Mouse (Mus musculus) common myeloid progenitor, adult 5-6 weeks (primary cell): ENCODE measurements around the gene Ulk4. TPM values are rescaled to one million over a fixed set of nuclear protein-coding genes. Genes with fewer than 3 reads are reported as not detected.

Source experiments
- ATAC-seq: replicated peaks from 2 replicates; pipeline ENCODE4 v1.8.0; 2016; ENCODE audit warnings: low read depth, mild to moderate bottlenecking, moderate TSS enrichment, inconsistent platforms; ENCODE audit not compliant: poor library complexity, severe bottlenecking
- total RNA-seq: library from RNA; stranded (forward); fragments of 200-1000, 187-1606 nt; gene quantifications from 2 replicates; pipeline ENCODE4 v1.2.3, GENCODE M21; 2017

Gene Ulk4
- total RNA-seq, 1 experiment from 2014 or later, result 4.0 TPM

DNA sequence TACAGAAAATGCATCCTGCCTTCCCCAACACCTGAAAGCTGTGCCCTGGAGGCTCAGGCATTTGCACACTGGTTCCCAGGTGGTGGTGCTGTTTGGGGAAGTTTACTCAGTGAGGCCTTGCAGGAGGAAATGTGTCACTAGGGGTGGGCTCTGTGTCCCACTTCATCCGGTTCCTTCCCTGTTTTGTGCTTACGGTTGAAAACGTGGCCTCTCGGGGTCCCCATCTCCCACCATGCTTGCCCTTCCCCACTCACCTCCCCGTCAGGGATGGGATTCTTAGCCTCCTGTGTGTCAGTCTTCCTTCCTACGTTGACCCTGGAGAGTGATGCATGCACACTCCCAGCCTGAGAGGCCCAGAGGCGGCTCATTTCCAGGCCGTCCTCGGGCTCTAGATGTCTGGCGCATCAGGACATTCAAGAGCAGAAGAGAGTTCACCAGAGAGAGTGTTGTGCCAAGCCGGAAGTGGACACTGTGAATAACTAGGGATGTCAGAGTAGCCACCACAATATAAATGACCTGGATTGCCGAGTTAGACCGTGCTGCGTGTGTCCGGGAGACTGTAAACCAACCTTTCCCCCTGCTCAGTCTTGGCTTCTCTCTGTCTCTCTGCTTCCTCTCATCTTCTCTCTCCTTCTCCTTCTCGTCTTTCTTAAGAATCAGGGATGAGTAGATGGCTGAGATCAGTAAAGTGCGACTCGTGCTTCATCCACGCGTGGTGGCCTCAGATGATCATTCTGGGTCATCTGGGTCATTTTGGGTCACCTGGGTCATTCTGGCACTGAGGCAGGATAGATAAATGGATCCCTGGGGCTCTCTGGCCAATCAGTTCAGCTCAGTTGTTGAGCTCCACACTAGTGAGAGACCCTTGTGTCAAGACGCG, 24.3 kb upstream of the Ulk4 start:
- peak; percentile 57 for ATAC-seq

DNA sequence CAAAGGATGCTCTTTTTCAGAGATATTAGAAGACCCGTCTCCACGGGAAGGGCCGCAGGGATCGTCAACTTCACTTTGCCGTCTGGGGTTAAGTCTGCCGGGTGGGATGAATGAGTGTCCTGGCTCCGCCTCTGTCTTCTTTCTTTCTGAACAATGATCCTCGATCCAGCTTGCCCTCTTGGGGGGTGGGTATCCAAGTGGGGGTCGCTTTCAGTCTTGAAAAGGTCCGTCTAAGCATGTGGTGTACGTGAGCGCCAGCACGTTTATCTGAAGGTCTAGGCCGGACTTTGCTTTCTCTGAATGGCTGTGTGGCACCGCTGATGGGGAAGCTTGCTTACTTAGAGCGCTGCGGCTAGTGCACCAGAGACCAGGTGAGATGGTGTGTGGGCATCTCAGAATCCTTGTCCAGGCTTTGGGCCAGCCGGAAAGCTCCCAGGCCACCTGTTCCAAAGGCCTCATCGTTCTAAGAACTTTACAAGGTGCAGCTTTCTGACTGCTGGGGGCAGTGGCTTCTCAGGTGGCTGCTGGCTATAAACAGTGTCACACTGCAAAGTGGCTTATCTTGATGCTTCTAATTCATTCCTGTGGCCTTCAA, 23.1 kb upstream of the Ulk4 start:
- ATAC-seq, result no peak

DNA sequence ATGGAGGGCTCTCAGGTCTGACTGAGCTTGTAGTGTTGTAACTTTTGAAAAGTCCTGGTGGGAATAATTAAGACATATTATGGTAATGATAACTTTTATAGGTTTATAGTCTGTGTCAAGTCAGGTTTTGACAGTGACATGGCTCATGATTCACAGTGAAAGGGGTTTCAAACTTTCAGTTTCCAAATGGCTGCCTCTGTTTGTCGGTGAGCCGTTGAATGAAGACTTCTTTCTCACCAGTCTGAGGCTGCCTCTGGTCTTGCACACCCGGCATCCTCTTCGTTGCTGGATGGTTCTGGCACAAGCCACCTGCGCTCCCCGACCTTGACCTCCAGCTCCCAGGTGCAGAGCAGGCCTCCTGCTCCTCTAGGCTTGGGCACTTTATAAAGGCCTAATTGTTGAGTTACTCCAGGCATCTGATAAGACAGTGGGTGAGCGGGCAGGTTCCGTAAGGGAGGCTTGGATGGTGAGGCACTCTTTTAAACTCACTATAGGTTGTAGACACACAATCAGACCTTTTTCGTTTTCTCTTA, 22.3 kb upstream of the Ulk4 start:
- no peak for ATAC-seq

DNA sequence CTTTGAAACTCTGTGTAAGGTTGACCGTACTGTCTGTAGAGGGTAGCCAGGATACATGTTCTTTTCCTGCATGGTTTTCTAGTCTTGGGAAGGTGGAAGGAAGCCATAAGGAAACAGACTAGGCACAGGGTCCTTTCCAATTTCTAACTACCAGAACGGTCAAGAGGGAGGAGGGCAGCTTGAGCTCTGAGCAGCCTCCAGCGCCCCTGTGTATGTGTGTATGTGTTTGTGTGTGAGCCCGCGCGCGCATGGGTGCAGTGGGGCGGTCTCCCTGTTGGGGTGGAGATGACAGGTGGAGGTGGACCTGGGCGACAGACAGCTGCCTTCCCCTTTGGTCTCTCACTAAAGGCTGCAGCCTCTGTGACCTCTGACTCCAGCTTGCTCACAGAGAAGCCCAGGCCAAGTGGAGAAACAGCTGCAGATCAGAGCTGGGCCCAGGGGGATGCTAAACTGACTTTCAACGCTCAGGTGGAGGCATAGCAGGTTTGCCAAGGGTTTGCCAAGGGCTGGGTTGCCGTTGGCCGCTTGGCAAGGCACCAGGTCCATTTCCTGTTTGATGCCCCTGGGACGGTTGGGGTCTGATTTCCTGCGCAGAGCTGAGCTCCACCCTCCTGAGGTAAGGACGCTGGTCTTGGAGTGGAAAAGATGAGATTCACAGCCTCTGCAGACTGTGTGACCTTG, 21.6 kb upstream of the Ulk4 start:
- peak; percentile 24 for ATAC-seq

DNA sequence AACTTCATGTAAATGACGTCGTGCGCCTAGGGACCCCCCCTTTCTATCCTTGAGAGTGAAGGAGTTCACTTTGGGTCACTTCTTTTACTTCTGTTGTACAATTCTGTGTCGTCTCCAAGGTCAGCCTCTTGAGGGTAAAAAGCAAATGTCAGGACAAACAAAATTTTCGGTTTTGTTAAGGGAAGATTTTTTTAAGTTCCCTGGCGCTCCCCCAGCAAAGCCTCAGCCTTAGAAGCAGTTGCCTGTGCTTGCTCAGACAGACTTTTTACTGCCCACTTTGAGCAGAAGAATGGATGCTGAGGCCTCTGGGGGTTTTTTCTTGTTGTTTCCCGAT, 21.0 kb upstream of the Ulk4 start:
- no peak for ATAC-seq

DNA sequence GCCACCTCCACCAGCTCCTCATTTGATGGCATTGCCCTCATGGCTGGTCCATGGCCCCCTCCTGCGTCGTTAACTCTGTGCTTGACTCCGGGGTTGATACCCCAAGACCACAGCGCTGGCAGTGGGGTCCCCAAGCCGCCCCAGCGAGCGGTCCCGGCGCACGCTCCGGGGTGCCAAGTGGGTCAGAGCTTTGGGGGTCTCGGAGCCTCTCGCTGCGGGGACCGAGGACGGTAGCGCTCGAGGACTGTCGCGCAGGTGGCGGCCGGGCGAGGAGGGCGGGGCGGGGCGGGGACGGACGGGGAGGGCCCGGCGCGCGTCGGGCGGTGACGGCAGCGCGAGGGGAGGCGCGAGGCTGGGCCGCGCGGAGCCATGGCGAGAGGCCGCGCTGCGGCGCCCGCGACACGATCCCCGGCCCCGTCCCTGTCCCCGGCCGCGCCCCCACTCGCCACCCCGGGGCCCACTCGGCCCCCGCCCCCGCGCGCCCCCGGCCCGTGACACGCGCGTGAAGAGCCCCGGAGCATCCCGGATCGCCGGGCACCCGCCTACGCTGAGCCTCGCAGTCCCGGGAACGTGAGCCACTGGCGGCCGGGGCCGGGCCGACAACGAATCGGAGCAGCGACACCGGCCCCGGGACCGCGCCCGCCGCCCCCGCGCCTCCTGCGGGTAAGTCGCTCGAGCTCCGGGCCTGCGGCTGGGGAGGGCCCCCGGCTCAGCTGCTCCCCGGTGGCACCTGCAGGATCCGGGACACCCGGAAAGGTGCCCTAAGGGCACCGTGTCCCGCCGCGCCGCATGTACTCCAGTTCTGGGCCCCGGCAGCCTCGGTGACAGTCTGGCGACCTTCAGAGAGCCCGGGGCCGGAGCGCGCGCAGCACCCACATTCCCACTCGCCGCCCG, 20.4 kb upstream of the Ulk4 start, which contains the start of gene Trak1:
Gene Trak1 (plus strand): TSS at position 332 of the 894 bp plus-strand sequence.
- ATAC-seq, result peak; percentile 43

DNA sequence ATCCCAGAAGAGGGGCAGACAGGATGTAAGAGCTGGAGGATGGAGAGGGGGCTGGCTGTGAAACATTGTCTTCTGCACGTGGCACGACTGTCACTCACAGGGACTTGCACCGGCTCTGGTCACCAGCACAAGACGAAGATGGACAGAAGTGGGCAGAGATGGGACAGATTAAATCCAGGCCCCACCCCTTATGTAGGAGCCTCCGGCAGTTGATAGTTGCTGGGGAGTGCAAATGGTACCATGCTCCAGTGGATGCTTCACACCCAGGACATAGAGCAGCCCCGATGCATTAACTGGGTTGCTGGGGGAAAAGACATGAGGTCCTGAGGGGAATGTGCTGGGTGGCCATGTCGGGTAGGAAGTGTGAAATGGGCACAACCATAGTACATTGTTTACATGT, 18.2 kb upstream of the Ulk4 start:
- no peak for ATAC-seq

DNA sequence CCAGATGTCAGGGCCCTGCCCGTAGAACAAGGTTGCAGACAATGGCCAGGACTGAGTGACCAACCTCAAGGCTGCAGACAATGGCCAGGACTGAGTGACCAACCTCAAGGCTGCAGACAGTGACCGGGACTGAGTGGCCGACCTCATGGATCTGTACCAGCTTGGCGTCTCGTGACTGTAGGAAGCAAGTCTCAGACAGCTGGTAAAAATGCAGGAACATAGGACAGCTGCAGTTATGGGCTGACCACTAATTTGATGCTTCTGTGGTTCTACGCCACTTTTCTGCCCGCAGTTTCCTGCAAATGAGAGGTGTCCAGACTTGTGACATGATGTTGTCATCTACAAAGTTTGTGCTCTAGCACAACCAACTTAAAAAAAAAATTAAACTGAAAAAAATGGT, 16.2 kb upstream of the Ulk4 start:
- no peak for ATAC-seq

DNA sequence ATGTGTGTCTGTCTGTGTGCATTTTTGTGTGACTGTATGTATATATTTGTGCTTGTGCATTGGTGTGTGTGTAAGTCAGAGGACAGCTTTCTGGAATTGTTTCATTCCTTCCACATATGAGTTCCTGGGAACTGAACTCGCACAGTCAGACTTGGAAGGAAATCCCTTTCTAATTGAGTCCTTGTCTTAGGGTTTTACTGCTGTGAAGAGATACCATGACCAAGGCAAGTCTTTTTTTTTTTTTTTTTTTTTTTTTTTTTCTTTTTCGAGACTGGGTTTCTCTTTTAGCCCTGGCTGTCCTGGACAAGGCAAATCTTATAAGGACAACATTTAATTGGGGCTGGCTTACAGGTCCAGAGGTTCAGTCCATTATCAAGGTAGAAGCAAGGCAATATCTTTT, 14.3 kb upstream of the Ulk4 start:
- ATAC-seq, result no peak

DNA sequence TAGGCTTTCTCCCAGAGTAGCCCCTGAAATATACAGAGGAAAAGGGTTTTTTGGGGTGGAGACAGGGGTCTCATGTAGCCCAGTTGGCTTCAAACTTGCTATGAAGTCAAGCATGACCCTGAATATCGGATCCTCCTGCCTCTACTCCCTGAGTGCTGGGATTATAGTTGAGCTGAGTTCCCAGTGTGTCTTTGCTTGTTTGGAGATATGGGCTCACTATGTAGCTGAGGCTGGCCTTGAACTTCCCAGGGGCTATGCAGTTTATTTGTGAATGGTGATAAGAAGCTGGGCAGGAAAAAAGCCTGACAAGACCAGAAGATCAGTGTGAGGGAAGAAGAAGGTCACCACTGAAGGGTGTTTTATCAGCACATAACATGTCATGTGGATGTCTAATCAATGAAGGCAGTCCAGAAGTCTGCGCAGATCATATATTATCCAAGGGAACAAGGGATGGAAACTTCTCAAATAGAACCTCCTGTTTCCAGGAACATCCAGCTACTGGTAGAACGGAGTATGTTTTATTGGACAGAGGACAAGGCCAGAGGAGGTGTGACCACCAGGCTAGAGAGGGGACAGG, 9.4 kb upstream of the Ulk4 start:
- ATAC-seq, result peak; percentile 16; the same call in 1 of the 2 replicates

DNA sequence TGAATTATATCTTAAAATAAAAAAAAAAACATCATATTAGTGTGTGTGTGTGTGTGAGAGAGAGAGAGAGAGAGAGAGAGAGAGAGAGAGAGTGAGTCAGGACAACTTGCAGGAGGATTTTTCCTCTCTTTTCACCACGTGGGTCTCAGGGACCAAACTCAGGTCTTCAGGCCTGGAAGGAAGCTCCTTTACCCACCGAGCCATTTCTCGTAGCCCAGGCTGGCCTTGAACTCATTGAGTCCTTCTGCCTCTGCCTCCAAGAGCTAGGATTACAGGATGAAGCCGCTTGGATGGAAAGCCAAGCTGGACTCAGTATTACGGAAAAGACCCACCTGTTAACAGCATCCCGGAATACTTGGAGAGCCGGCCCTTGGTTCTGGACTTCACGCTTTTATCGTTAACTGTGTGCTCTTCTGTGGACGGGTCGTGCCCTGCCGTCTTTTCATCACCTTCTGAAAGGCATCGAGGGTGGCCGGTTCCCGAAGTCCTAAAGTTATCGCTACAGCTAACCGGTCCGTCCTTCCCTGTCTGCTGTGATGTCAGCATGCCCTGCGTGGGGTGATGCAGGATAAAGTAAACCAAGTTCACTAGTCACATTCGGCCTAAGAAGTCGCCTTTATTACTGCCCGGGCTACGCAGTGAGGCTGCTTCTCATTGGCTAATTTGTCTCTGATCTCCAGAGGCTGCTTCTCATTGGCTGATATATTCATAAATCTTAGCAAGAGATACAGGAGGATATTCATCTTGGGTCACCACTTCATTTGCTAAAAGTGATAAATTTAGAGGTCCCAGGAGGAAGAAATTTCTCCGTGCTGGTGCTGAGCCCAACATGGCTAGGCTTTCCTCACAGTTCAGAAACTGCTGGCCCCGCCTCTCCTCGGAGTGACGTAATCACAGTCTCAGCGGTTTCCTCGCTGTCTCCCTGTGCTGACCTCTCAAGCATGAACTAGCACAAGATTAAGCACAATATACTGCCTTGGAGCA, 8.6 kb upstream of the Ulk4 start:
- peak; percentile 93 for ATAC-seq

DNA sequence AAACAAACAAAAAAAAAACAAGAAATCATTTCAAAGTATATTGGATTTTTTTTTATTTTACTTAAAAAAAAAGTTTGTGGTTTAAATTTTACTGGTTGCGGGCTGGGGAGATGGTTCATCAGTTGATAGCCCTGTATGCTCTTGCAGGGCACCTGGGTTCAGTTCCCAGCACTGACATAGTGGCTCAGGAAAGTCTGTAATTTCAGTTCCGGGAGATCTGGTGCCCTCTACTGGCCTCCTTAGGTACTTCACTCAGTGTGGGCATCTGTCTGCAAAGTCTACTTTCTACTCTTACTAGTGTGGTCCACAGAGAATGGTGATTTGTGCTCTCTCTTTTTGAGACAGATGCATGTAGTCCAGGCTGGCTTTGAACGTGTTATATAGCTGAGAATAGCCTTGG, 7.4 kb upstream of the Ulk4 start:
- ATAC-seq, result no peak; the same call in 1 of the 2 replicates

DNA sequence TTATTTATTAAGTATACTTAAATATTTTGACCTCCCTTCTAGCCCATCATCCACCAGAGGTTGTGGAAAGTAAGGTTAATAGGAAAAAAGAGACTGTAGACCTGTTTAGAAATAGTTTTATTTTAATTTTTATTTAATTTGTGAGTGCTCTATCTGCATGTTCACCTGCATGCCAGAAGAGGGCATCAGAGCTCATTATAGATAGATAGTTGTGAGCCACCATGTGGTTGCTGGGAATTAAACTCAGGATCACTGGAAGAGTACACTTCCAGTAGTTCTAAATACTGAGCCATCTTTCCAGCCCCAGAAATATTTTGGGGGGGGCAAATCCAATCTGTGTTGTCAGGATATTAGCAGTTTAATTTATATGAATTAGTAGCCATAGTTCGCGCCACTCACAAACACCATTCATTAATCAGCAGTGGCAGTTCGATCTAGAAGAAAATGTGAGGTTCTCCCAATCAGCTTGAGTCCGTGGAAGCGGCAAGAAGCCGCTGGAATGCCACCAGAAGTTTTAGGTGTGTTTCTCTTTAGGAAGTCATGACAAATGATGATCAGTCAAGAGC, 6.7 kb upstream of the Ulk4 start:
- ATAC-seq, result no peak

DNA sequence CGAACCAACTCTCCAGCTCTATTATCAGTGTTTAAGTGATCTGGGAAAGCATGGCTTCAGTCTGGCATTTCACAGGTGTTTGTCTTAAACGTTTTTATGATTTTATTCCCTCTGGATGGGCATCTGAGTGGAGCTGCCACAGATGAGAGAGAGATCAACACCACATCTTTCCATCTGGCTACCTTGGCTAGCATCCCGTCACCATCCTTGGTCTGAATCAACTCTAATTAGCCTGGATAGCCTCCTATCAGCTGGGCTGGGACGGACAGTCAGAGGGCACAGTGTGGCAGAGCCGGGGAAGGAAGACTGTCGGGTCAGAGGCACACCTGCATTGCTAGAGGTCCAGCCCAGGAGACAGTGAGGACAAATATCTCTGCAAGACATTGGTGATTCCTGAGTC, 4.9 kb upstream of the Ulk4 start:
- ATAC-seq, result no peak

DNA sequence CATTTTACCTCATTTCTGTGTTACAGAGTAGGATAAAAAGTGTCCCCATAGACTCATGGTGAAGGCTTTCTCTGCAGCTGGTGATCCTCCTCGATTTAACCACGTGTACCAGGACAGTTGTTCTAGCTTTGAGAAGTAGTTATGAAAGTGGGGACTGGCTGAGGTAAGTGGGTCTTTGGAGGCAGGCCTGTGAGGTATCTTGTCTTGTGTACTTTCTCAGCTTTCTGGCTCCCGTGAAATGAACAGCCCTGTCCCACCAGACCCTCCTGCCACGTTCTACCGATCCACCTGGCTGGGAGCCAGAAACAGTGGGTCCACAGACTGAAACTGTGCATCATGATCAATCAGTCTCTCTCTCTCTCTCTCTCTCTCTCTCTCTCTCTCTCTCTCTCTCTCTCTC, 2.2 kb upstream of the Ulk4 start:
- no peak for ATAC-seq

DNA sequence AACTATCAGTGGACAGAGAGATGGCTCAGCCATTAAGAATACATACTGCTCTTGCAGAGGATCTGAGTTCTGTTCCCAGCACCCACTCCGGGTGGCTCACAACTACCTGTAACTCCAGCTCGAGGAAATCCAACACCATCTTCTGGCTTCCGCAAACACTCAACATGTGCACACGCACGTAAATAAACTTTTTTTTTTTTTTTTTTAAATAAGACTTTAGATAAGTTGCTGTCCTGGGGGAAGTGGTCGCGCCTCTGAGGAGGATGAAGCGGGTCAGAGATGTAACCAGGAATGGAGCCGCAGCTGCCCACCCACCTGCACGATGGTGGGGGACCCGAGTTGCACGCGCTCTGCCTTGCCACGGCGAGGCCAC, 266 bp downstream of the Ulk4 start:
- ATAC-seq, result no peak

DNA sequence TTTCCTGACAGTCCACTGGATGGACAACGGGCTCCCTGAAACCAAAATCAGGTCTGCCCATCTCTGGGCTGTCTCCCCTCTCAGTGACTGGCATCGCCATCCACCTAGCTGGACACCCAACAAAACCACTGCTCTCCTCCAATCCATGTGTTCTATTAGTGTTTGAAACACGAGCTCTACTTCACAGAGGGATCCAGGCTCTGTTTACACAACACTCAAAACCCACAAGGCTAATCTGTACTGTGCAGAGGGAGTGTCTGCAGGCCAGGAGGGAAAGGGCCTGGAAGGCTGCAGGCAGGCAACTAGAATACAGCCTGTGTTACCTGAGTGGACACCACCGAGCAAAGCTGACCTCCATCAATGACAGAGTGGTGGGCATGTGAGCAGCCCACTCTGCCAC, 5.4 kb downstream of the Ulk4 start:
- 0 out of 2 replicates have a peak, but pooled peaks have one; percentile 8 for ATAC-seq

DNA sequence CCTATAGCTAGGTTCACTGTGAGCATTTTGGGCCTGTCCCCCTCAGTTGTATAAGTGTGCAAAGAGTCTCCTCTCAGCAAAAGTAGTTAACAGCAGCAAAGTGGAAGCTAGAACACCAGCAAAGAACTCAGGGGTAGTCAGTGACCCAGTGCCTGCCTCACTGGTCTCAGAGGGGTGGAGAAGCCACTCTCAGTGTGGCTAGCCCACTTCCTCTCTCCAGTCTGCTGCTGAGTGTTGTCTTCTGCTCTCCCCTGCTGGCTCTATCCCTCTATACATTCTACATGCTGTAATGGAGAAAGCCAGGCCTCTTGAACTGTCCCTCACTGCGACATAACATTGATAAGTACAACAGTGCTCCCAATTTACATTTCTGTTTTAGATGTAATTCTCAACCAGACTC, 5.8 kb downstream of the Ulk4 start:
- 0 out of 2 replicates have a peak, but pooled peaks have one; percentile 32 for ATAC-seq
